Mouse (Mus musculus): ENCODE data around the gene Zfp764. TPM values are rescaled to one million over a fixed set of nuclear protein-coding genes. Genes with fewer than 3 reads are reported as not detected.
A peak's percentile ranks its signal among the peaks of the same experiment; 100 is the strongest.
"Not testable (repeated sequence)": the region's sequence is repeated elsewhere in the genome, so short reads cannot be mapped to it uniquely, and the experiment has no call there.

The Zfp764 gene
- polyA plus RNA-seq, 1 experiment from 2014 or later = 6.0 TPM

GRCm38 (mm10) chr7:127393944-127394333 is 12.7 kb downstream of the Zfp764 start:
- Histone ChIP-seq H3K27ac (ENCODE audit: low read length) (peak overlapping the region; percentile 44), H3K4me2 (replicated peaks; ENCODE audit: low read depth, low read length) (peak overlapping the region; percentile 85), H3K27me3 (replicated peaks; ENCODE audit: insufficient read depth, low read length) (no peaks in the 10 kb centered on the region), H3K9me3 (ENCODE audit: low read length) (no peaks in the 10 kb centered on the region), H3K4me3 (ENCODE audit: low read depth, low read length) (peak overlapping the region; percentile 58), H3K9ac (replicated peaks; ENCODE audit: low read depth) (peak overlapping the region; percentile 27; the same call in 1 of the 2 replicates), H3K4me1 (ENCODE audit: insufficient read depth, low read depth, low read length) (peaks cover 8% of the 10 kb centered on the region; the same call in 1 of the 2 replicates), H3K36me3 (ENCODE audit: insufficient read depth, low read length) (no peaks in the 10 kb centered on the region)
- no peak for DNase-seq (ENCODE audit: low spot score)
- peak; percentile 11 for ATAC-seq
- 11% methylated on average over 7 of the region's 7 CpGs for WGBS
- no peak for TF ChIP-seq CTCF (IDR thresholded peaks at IDR 0.05)
- peak; percentile 37; the same call in 1 of the 2 replicates for TF ChIP-seq EP300 (IDR thresholded peaks at IDR 0.05)

- Histone ChIP-seq H3K9me3 (ENCODE audit: low read length) (no peaks in the 10 kb centered on the region), H3K4me2 (replicated peaks; ENCODE audit: low read depth, low read length) (peak within 1 kb of the TSS; percentile 85), H3K27ac (ENCODE audit: low read length) (peak within 1 kb of the TSS; percentile 89), H3K9ac (replicated peaks; ENCODE audit: low read depth) (peak within 1 kb of the TSS; percentile 90), H3K4me3 (ENCODE audit: low read depth, low read length) (peak within 1 kb of the TSS; percentile 58), H3K27me3 (replicated peaks; ENCODE audit: insufficient read depth, low read length) (no peaks in the 10 kb centered on the region), H3K36me3 (ENCODE audit: insufficient read depth, low read length) (no peaks in the 10 kb centered on the region), H3K4me1 (ENCODE audit: insufficient read depth, low read depth, low read length) (peaks cover 8% of the 10 kb centered on the region; the same call in 1 of the 2 replicates)
- WGBS = under 1% methylated on average over 45 of the region's 45 CpGs
- ATAC-seq = peak; percentile 98
- DNase-seq (ENCODE audit: low spot score) = peak; percentile 98
- TF ChIP-seq CTCF (IDR thresholded peaks at IDR 0.05) (no peak), EP300 (IDR thresholded peaks at IDR 0.05) (no peak)
Measured at GRCm38 (mm10) chr7:127393157-127393943, 13.3 kb downstream of the Zfp764 start, which contains the start of gene E430018J23Rik. Gene E430018J23Rik (minus strand): TSS chr7:127393629.

GRCm38 (mm10) chr7:127392251-127392824 is 14.3 kb downstream of the Zfp764 start:
- peak overlapping the region; percentile 85 for H3K4me2 ChIP-seq (replicated peaks; ENCODE audit: low read depth, low read length)
- 76% methylated on average over 8 of the region's 8 CpGs for WGBS
- H3K36me3 ChIP-seq (ENCODE audit: insufficient read depth, low read length) = no peaks in the 10 kb centered on the region
- no peak for TF ChIP-seq CTCF (IDR thresholded peaks at IDR 0.05)
- no peak for TF ChIP-seq EP300 (IDR thresholded peaks at IDR 0.05)
- H3K9me3 ChIP-seq (ENCODE audit: low read length) = no peaks in the 10 kb centered on the region
- no peak for DNase-seq (ENCODE audit: low spot score)
- ATAC-seq = no peak
- peaks cover 8% of the 10 kb centered on the region; the same call in 1 of the 2 replicates for H3K4me1 ChIP-seq (ENCODE audit: insufficient read depth, low read depth, low read length)
- no peak overlapping the region for H3K4me3 ChIP-seq (ENCODE audit: low read depth, low read length)
- no peaks in the 10 kb centered on the region for H3K27me3 ChIP-seq (replicated peaks; ENCODE audit: insufficient read depth, low read length)
- no peak overlapping the region for H3K27ac ChIP-seq (ENCODE audit: low read length)
- 0 out of 2 replicates have a peak overlapping the region, but pooled peaks have one; percentile 90 for H3K9ac ChIP-seq (replicated peaks; ENCODE audit: low read depth)

GRCm38 (mm10) chr7:127391538-127391937 is 15.1 kb downstream of the Zfp764 start:
- H3K4me1 ChIP-seq (ENCODE audit: insufficient read depth, low read depth, low read length) = peaks cover 8% of the 10 kb centered on the region; the same call in 1 of the 2 replicates
- no peaks in the 10 kb centered on the region for H3K9me3 ChIP-seq (ENCODE audit: low read length)
- H3K4me2 ChIP-seq (replicated peaks; ENCODE audit: low read depth, low read length) = no peak overlapping the region
- no peak overlapping the region for H3K4me3 ChIP-seq (ENCODE audit: low read depth, low read length)
- DNase-seq (ENCODE audit: low spot score) (no peak), ATAC-seq (no peak)
- TF ChIP-seq EP300 (IDR thresholded peaks at IDR 0.05) = no peak
- no peak for TF ChIP-seq CTCF (IDR thresholded peaks at IDR 0.05)
- no peak overlapping the region for H3K27ac ChIP-seq (ENCODE audit: low read length)
- H3K9ac ChIP-seq (replicated peaks; ENCODE audit: low read depth) = no peak overlapping the region
- 95% methylated on average over 16 of the region's 16 CpGs for WGBS
- H3K36me3 ChIP-seq (ENCODE audit: insufficient read depth, low read length) = no peaks in the 10 kb centered on the region
- H3K27me3 ChIP-seq (replicated peaks; ENCODE audit: insufficient read depth, low read length) = no peaks in the 10 kb centered on the region

GRCm38 (mm10) chr7:127390306-127390705 is 16.3 kb downstream of the Zfp764 start:
- ATAC-seq (no peak), DNase-seq (ENCODE audit: low spot score) (no peak)
- TF ChIP-seq CTCF (IDR thresholded peaks at IDR 0.05) = no peak
- TF ChIP-seq EP300 (IDR thresholded peaks at IDR 0.05) = no peak
- no peak overlapping the region for H3K4me3 ChIP-seq (ENCODE audit: low read depth, low read length)
- H3K9ac ChIP-seq (replicated peaks; ENCODE audit: low read depth) = no peak overlapping the region
- no peaks in the 10 kb centered on the region for H3K27me3 ChIP-seq (replicated peaks; ENCODE audit: insufficient read depth, low read length)
- no peaks in the 10 kb centered on the region for H3K9me3 ChIP-seq (ENCODE audit: low read length)
- H3K36me3 ChIP-seq (ENCODE audit: insufficient read depth, low read length) = no peaks in the 10 kb centered on the region
- H3K4me2 ChIP-seq (replicated peaks; ENCODE audit: low read depth, low read length) = no peak overlapping the region
- 75% methylated on average over 7 of the region's 7 CpGs for WGBS
- H3K4me1 ChIP-seq (ENCODE audit: insufficient read depth, low read depth, low read length) = peaks cover 8% of the 10 kb centered on the region; the same call in 1 of the 2 replicates
- no peak overlapping the region for H3K27ac ChIP-seq (ENCODE audit: low read length)

- not testable (repeated sequence) for H3K9me3 ChIP-seq (ENCODE audit: low read length); ATAC-seq; H3K9ac ChIP-seq (replicated peaks; ENCODE audit: low read depth); H3K4me1 ChIP-seq (ENCODE audit: insufficient read depth, low read depth, low read length); H3K36me3 ChIP-seq (ENCODE audit: insufficient read depth, low read length); H3K4me3 ChIP-seq (ENCODE audit: low read depth, low read length); H3K27ac ChIP-seq (ENCODE audit: low read length); H3K27me3 ChIP-seq (replicated peaks; ENCODE audit: insufficient read depth, low read length); H3K4me2 ChIP-seq (replicated peaks; ENCODE audit: low read depth, low read length); DNase-seq (ENCODE audit: low spot score)
Measured at GRCm38 (mm10) chr7:127388201-127388600, 18.4 kb downstream of the Zfp764 start.

Data from lung, postnatal 0 days (tissue).